Comparison of ENCODE assay signal across 8 mouse cellular contexts in the genomic region with DNA sequence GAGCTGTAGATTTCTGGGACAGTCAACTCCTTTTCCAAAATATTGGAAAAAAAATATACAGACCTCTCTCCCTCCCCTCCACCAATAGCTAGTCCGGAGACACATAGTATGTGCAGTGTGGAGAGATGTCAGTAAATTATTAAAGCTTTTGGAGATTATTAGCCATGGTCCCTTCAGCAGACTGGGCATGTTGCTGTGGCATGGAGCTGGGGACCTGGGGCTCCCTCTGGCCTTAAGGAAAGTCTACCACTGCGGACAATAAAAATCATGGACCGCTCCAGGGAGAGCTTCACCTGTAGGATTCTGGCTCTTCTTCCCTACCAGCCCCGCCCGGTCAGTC. TPM values are rescaled to one million over a fixed set of nuclear protein-coding genes. Genes with fewer than 3 reads are reported as not detected.
A peak's percentile ranks its signal among the peaks of the same experiment; 100 is the strongest.
DNase-seq lines count a peak whose midpoint lies in the region; ATAC-seq and TF ChIP-seq lines count a peak whose summit lies in the region.

No protein-coding gene starts in this region.

- H3K4me2 ChIP-seq in kidney, embryonic 16.5 days (replicated peaks; ENCODE audit: low read depth, low read length) = peak overlapping the region; percentile 90
- H3K4me2 ChIP-seq in forebrain, embryonic 13.5 days = peak overlapping the region; percentile 98
- H3K4me2 ChIP-seq in limb, embryonic 14.5 days (replicated peaks; ENCODE audit: low read depth, low read length, severe bottlenecking) = peak overlapping the region; percentile 85

- H3K9me3 ChIP-seq in kidney, embryonic 16.5 days (ENCODE audit: low read length) = no peaks in the 10 kb centered on the region
- no peaks in the 10 kb centered on the region for H3K9me3 ChIP-seq in forebrain, embryonic 13.5 days (replicated peaks)
- no peaks in the 10 kb centered on the region for H3K9me3 ChIP-seq in limb, embryonic 14.5 days (ENCODE audit: control insufficient read depth, low read length)

- H3K27ac ChIP-seq in kidney, embryonic 16.5 days (ENCODE audit: low read length) = peak overlapping the region; percentile 94
- H3K27ac ChIP-seq in forebrain, embryonic 13.5 days = no peak overlapping the region
- no peak overlapping the region for H3K27ac ChIP-seq in limb, embryonic 14.5 days (replicated peaks; ENCODE audit: low read depth, low read length)
- H3K27ac ChIP-seq in olfactory bulb, adult 2 months (ENCODE audit: insufficient read depth, low read depth, low read length) = no peak overlapping the region

- no peaks in the 10 kb centered on the region for H3K36me3 ChIP-seq in kidney, embryonic 16.5 days (ENCODE audit: insufficient read depth, low read length)
- H3K36me3 ChIP-seq in forebrain, embryonic 13.5 days (ENCODE audit: poor library complexity, severe bottlenecking) = no peaks in the 10 kb centered on the region
- H3K36me3 ChIP-seq in limb, embryonic 14.5 days (ENCODE audit: control insufficient read depth, insufficient read depth, low read length) = no peaks in the 10 kb centered on the region

- ATAC-seq in kidney, embryonic 16.5 days (ENCODE audit: low FRiP score, low TSS enrichment) = peak; percentile 81
- no peak; the same call in 1 of the 2 replicates for ATAC-seq in forebrain, embryonic 13.5 days
- no peak for ATAC-seq in limb, embryonic 14.5 days (ENCODE audit: low FRiP score, low read depth)

- 11% methylated on average over 5 of the region's 5 CpGs for WGBS in kidney, embryonic 16.5 days
- 14% methylated on average over 5 of the region's 5 CpGs for WGBS in forebrain, embryonic 13.5 days
- 27% methylated on average over 5 of the region's 5 CpGs for WGBS in limb, embryonic 14.5 days
- WGBS in olfactory bulb, adult 2 months = 32% methylated on average over 5 of the region's 5 CpGs

- TF ChIP-seq POLR2A in limb, embryonic 14.5 days (IDR thresholded peaks at IDR 0.05; ENCODE audit: borderline replicate concordance, extremely low read depth, insufficient read depth, insufficient read length) = no peak
- no peak for TF ChIP-seq POLR2A in olfactory bulb, adult 2 months (IDR thresholded peaks at IDR 0.05; ENCODE audit: insufficient read depth, low read depth, low read length)

- H3K4me3 ChIP-seq in kidney, embryonic 16.5 days (ENCODE audit: low read length) = peak overlapping the region; percentile 59
- H3K4me3 ChIP-seq in forebrain, embryonic 13.5 days = peak overlapping the region; percentile 53
- H3K4me3 ChIP-seq in limb, embryonic 14.5 days (replicated peaks; ENCODE audit: low read length) = peak overlapping the region; percentile 48
- peak overlapping the region; percentile 30; the same call in 1 of the 2 replicates for H3K4me3 ChIP-seq in olfactory bulb, adult 2 months (ENCODE audit: insufficient read depth, low read depth, low read length)

- peaks cover 53% of the 10 kb centered on the region for H3K27me3 ChIP-seq in kidney, embryonic 16.5 days (ENCODE audit: insufficient read depth, low read length)
- peaks cover 72% of the 10 kb centered on the region for H3K27me3 ChIP-seq in forebrain, embryonic 13.5 days
- peaks cover 60% of the 10 kb centered on the region for H3K27me3 ChIP-seq in limb, embryonic 14.5 days (ENCODE audit: control insufficient read depth, insufficient read depth, low read length)

- H3K4me1 ChIP-seq in kidney, embryonic 16.5 days (ENCODE audit: insufficient read depth, low read length) = peaks cover 17% of the 10 kb centered on the region
- H3K4me1 ChIP-seq in forebrain, embryonic 13.5 days = peaks cover 23% of the 10 kb centered on the region
- H3K4me1 ChIP-seq in limb, embryonic 14.5 days (ENCODE audit: control insufficient read depth, insufficient read depth, low read length) = 0 out of 2 replicates have a peak, but pooled peaks cover 3% of the 10 kb centered on the region
- peaks cover 19% of the 10 kb centered on the region for H3K4me1 ChIP-seq in olfactory bulb, adult 2 months (ENCODE audit: control insufficient read depth, insufficient read depth, low read length)

- peak overlapping the region; percentile 60 for H3K9ac ChIP-seq in kidney, embryonic 16.5 days (replicated peaks; ENCODE audit: low read length)
- H3K9ac ChIP-seq in forebrain, embryonic 13.5 days = peak overlapping the region; percentile 59; the same call in 1 of the 2 replicates
- no peak overlapping the region for H3K9ac ChIP-seq in limb, embryonic 14.5 days (ENCODE audit: low read depth, low read length, severe bottlenecking)

- DNase-seq in kidney, adult 8-10 months = no peak
- no peak for DNase-seq in limb, embryonic 14.5 days (ENCODE audit: low spot score)
- DNase-seq in retina, embryonic 14.5 days (ENCODE audit: low spot score) = no peak
- no peak for DNase-seq in adipocyte (ENCODE audit: low spot score)
- no peak for DNase-seq in urinary bladder, adult 18-20 months (ENCODE audit: low spot score in 2 of 2)

- TF ChIP-seq CTCF in olfactory bulb, adult 2 months (IDR thresholded peaks at IDR 0.05; ENCODE audit: insufficient read depth, low read depth, low read length) = no peak

RNA-seq across cellular contexts. Expression of a gene that starts 24.3 kb away (rescaled TPM):
- 3.6 and 4.0 TPM in 2 replicates for polyA plus RNA-seq in kidney, embryonic 16.5 days (2015; fragmentation: Nextera tagmentation; extraction: Ambion mirVana)
- polyA plus RNA-seq in forebrain, embryonic 13.5 days (2015; fragmentation: Nextera tagmentation; extraction: Ambion mirVana) = 4.1 and 4.9 TPM in 2 replicates
- polyA plus RNA-seq in limb, embryonic 14.5 days (2012; rRNA removed) = 0.81 and 0.89 TPM in 2 replicates
- 0.33 and 0.59 TPM in 2 replicates for polyA plus RNA-seq in limb, embryonic 14.5 days (2014; fragmentation: Nextera tagmentation; extraction: Ambion mirVana)
- polyA plus RNA-seq in olfactory bulb, adult 2 months (2012; ENCODE audit: insufficient read depth, insufficient read length, low replicate concordance, missing spikeins) = 53.3 TPM in 1 of 2 replicates, not detected in the other
